Mouse (Mus musculus): ENCODE data around the gene C1qtnf7. TPM values are rescaled to one million over a fixed set of nuclear protein-coding genes. Genes with fewer than 3 reads are reported as not detected.

C1qtnf7 gene
- polyA plus RNA-seq, 1 experiment from 2014 or later: 1.3 TPM

DNA sequence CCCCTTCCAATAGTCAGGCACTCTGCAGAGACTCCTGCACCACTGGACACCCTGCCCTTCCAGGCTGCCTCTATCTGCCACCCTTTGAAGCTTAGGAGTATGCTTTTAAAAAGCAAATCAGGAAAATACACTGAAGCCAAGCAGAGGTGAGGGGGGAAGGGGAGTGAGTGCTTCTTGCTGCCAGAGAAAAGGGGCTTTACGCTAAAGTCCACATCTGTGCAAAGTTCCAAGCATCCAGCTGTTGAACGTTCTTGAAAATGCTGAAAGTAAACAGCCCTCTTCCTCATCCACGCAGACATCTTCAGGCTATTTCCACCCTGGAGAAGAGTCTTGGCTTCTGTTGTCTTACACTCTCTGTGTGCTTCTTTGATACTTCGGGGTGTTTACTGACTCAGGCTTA lies 34.6 kb downstream of the C1qtnf7 start:
- Histone ChIP-seq H3K9ac (ENCODE audit: low read depth, low read length) (no peak overlapping the region), H3K4me1 (replicated peaks; ENCODE audit: control insufficient read depth, insufficient read depth, low read length) (no peaks in the 10 kb centered on the region), H3K36me3 (ENCODE audit: control insufficient read depth, insufficient read depth, low read length) (no peaks in the 10 kb centered on the region), H3K9me3 (ENCODE audit: control insufficient read depth, low read length) (no peaks in the 10 kb centered on the region), H3K27me3 (ENCODE audit: control insufficient read depth, insufficient read depth, low read length) (no peaks in the 10 kb centered on the region), H3K27ac (ENCODE audit: low read depth, low read length) (no peak overlapping the region), H3K4me2 (replicated peaks; ENCODE audit: low read depth, low read length) (no peak overlapping the region), H3K4me3 (ENCODE audit: low read depth, low read length) (no peak overlapping the region)
- DNase-seq (ENCODE audit: low spot score): no peak
- WGBS: 77% methylated on average over 4 of the region's 4 CpGs
- no peak for ATAC-seq (ENCODE audit: low FRiP score)

DNA sequence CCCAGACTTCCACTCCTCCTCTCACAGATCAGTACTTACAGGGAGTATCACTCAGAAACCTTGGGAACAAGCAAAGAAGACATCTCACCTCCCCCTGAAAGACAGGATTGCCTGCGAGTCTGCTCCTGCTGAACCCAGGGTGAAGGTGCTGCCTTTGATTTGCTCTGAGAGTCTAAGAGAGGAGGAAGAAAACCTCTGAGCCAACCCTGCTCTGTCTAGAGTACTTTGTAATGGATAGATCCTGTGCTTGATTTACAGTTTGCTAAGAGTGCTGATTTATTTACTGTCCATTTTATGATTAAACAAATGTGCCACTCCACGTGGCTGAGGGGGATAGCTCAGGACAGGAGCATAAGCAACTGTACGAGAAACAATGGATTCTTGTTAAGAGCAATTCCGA lies 35.1 kb downstream of the C1qtnf7 start:
- no peak overlapping the region for H3K4me2 ChIP-seq (replicated peaks; ENCODE audit: low read depth, low read length)
- H3K27ac ChIP-seq (ENCODE audit: low read depth, low read length): no peak overlapping the region
- no peak overlapping the region for H3K9ac ChIP-seq (ENCODE audit: low read depth, low read length)
- no peaks in the 10 kb centered on the region for H3K36me3 ChIP-seq (ENCODE audit: control insufficient read depth, insufficient read depth, low read length)
- DNase-seq (ENCODE audit: low spot score) (no peak), ATAC-seq (ENCODE audit: low FRiP score) (no peak)
- 69% methylated on average over 4 of the region's 4 CpGs for WGBS
- H3K4me1 ChIP-seq (replicated peaks; ENCODE audit: control insufficient read depth, insufficient read depth, low read length): no peaks in the 10 kb centered on the region
- no peaks in the 10 kb centered on the region for H3K9me3 ChIP-seq (ENCODE audit: control insufficient read depth, low read length)
- no peak overlapping the region for H3K4me3 ChIP-seq (ENCODE audit: low read depth, low read length)
- H3K27me3 ChIP-seq (ENCODE audit: control insufficient read depth, insufficient read depth, low read length): no peaks in the 10 kb centered on the region

DNA sequence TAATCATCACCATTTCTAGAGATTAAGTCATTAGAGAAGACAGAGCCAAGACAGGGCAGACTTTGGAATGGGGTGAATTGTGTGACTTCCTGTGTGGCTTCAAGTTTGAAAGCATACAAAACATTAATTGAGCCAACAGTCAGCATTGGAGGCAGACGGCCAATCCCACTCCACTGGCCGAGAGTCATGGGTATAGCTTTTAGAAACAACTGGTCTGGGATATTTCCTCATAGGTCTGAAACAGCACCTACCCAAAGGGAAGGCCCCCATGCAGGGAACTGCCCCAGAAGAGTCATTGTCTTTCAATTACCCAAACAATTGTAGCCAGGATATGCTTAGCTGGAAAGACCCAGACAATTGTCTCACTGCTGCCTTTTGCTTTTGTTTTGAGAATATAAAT lies 39.5 kb downstream of the C1qtnf7 start:
- WGBS: 41% methylated on average over 2 of the region's 2 CpGs
- DNase-seq (ENCODE audit: low spot score): no peak
- Histone ChIP-seq H3K4me2 (replicated peaks; ENCODE audit: low read depth, low read length) (no peak overlapping the region), H3K27ac (ENCODE audit: low read depth, low read length) (no peak overlapping the region), H3K4me3 (ENCODE audit: low read depth, low read length) (no peak overlapping the region), H3K9me3 (ENCODE audit: control insufficient read depth, low read length) (no peaks in the 10 kb centered on the region), H3K9ac (ENCODE audit: low read depth, low read length) (no peak overlapping the region), H3K27me3 (ENCODE audit: control insufficient read depth, insufficient read depth, low read length) (no peaks in the 10 kb centered on the region), H3K36me3 (ENCODE audit: control insufficient read depth, insufficient read depth, low read length) (no peaks in the 10 kb centered on the region), H3K4me1 (replicated peaks; ENCODE audit: control insufficient read depth, insufficient read depth, low read length) (no peaks in the 10 kb centered on the region)
- no peak for ATAC-seq (ENCODE audit: low FRiP score)

DNA sequence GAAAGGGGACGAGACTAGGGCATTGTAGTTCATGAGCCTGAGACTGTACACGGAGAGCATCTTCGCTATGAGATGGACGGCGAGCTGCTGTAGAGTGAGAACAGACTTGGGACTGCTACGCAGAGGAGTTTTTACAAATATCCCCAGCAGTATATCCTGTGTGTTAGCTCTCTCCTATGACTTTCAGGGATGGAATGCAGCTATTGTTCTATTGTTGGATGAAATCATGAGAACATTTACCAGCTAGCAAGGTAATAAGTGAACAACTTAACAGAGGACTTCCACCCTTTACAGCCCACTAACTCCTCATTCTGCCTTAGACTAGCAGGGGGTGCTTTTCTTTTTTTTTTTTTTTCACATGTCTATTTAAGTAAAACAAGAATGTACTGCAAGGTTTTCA lies 40.1 kb downstream of the C1qtnf7 start:
- no peak overlapping the region for H3K27ac ChIP-seq (ENCODE audit: low read depth, low read length)
- ATAC-seq (ENCODE audit: low FRiP score): no peak
- H3K36me3 ChIP-seq (ENCODE audit: control insufficient read depth, insufficient read depth, low read length): no peaks in the 10 kb centered on the region
- H3K27me3 ChIP-seq (ENCODE audit: control insufficient read depth, insufficient read depth, low read length): no peaks in the 10 kb centered on the region
- no peak overlapping the region for H3K9ac ChIP-seq (ENCODE audit: low read depth, low read length)
- WGBS: 81% methylated on average over 6 of the region's 6 CpGs
- H3K4me3 ChIP-seq (ENCODE audit: low read depth, low read length): no peak overlapping the region
- H3K4me2 ChIP-seq (replicated peaks; ENCODE audit: low read depth, low read length): no peak overlapping the region
- DNase-seq (ENCODE audit: low spot score): no peak
- H3K9me3 ChIP-seq (ENCODE audit: control insufficient read depth, low read length): no peaks in the 10 kb centered on the region
- no peaks in the 10 kb centered on the region for H3K4me1 ChIP-seq (replicated peaks; ENCODE audit: control insufficient read depth, insufficient read depth, low read length)

DNA sequence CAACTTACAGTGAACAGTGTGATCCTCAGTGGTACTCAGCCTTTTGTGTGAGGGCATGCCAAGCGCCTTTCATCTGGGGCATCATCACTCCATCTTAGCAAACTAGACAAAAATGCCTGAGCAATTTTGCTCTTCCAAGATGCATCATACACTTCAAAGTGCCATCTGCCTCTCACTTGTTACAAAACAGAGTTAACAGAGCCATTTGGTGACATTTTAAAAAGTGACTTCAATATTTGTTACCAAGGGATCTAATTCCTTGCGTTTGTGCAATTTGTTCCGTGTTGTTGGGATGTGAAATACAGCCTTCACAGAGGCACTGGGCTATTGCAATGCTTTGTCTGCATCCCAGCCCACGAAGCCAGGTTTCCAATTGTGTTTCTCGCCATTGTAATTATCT lies 42.1 kb downstream of the C1qtnf7 start:
- ATAC-seq (ENCODE audit: low FRiP score): no peak
- no peak for DNase-seq (ENCODE audit: low spot score)
- 88% methylated on average over 5 of the region's 5 CpGs for WGBS
- no peaks in the 10 kb centered on the region for H3K9me3 ChIP-seq (ENCODE audit: control insufficient read depth, low read length)
- no peak overlapping the region for H3K4me3 ChIP-seq (ENCODE audit: low read depth, low read length)
- no peaks in the 10 kb centered on the region for H3K27me3 ChIP-seq (ENCODE audit: control insufficient read depth, insufficient read depth, low read length)
- H3K36me3 ChIP-seq (ENCODE audit: control insufficient read depth, insufficient read depth, low read length): no peaks in the 10 kb centered on the region
- H3K4me1 ChIP-seq (replicated peaks; ENCODE audit: control insufficient read depth, insufficient read depth, low read length): no peaks in the 10 kb centered on the region
- no peak overlapping the region for H3K27ac ChIP-seq (ENCODE audit: low read depth, low read length)
- no peak overlapping the region for H3K9ac ChIP-seq (ENCODE audit: low read depth, low read length)
- no peak overlapping the region for H3K4me2 ChIP-seq (replicated peaks; ENCODE audit: low read depth, low read length)

DNA sequence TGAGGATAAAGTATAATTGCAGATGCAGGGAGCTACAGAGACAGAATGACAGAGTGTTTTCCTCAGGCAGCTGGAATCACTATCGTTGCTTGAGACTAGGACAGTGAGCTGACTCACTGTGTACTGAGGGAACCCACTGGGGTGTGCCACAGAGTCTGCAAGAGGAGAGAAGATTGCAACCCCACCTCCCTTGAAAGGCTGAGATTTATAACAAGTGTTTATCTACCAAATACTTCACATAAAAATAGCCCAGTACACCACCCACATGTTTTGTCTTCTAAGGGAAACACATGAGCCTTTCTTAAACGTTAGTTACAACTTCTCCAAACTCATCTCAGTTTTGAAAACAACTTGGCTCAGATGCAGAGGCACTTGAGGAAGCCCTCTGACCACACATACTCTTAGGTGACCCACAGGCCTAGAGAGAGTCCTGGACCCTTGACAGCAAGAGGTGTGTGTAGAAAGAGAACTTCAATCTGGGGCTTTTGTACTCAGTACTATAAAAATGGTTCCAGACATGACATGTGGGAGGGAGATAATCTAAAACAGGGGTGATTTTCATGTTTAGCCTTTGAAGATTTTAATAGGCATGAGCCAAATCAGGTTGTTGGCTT lies 46.4 kb downstream of the C1qtnf7 start:
- H3K9ac ChIP-seq (ENCODE audit: low read depth, low read length): no peak overlapping the region
- no peak for DNase-seq (ENCODE audit: low spot score)
- H3K4me2 ChIP-seq (replicated peaks; ENCODE audit: low read depth, low read length): no peak overlapping the region
- no peak overlapping the region for H3K4me3 ChIP-seq (ENCODE audit: low read depth, low read length)
- no peaks in the 10 kb centered on the region for H3K36me3 ChIP-seq (ENCODE audit: control insufficient read depth, insufficient read depth, low read length)
- 59% methylated on average over 2 of the region's 2 CpGs for WGBS
- H3K4me1 ChIP-seq (replicated peaks; ENCODE audit: control insufficient read depth, insufficient read depth, low read length): no peaks in the 10 kb centered on the region
- no peaks in the 10 kb centered on the region for H3K27me3 ChIP-seq (ENCODE audit: control insufficient read depth, insufficient read depth, low read length)
- no peak overlapping the region for H3K27ac ChIP-seq (ENCODE audit: low read depth, low read length)
- no peak for ATAC-seq (ENCODE audit: low FRiP score)
- H3K9me3 ChIP-seq (ENCODE audit: control insufficient read depth, low read length): no peaks in the 10 kb centered on the region

DNA sequence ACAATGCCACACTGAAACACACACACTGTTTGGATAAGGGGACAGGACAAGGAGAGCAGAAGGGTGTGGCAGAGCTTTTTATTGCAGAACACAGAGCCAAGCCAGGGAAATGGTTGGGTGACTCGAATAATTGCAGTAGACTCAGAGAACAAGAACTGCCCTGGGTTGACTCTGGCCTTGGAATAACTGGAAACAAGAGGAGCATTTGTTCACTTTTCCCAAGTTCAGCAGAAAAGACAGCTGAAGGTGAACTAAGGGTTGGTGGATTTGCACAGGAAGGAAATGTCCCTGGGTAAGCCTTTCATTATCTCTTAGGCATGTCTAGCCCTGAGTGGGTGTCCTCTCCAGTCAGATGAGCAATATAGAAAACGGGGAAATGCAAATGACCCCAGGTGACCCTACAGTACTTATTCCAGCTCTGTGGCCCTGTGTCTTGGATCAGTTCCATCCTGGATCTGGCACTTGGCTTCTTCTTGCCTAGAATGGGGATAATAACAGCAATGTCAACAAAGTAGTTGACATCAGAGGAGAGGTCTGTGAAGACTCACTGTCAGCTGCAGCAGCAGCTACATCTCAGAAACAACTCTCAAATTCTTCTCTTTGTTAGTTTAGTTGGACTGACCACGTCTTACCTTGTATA lies 54.5 kb downstream of the C1qtnf7 start:
- DNase-seq (ENCODE audit: low spot score) (no peak), ATAC-seq (ENCODE audit: low FRiP score) (no peak)
- H3K36me3 ChIP-seq (ENCODE audit: control insufficient read depth, insufficient read depth, low read length): no peaks in the 10 kb centered on the region
- H3K4me3 ChIP-seq (ENCODE audit: low read depth, low read length): no peak overlapping the region
- H3K9me3 ChIP-seq (ENCODE audit: control insufficient read depth, low read length): no peaks in the 10 kb centered on the region
- H3K9ac ChIP-seq (ENCODE audit: low read depth, low read length): no peak overlapping the region
- H3K4me1 ChIP-seq (replicated peaks; ENCODE audit: control insufficient read depth, insufficient read depth, low read length): no peaks in the 10 kb centered on the region
- no peak overlapping the region for H3K27ac ChIP-seq (ENCODE audit: low read depth, low read length)
- H3K27me3 ChIP-seq (ENCODE audit: control insufficient read depth, insufficient read depth, low read length): no peaks in the 10 kb centered on the region
- no peak overlapping the region for H3K4me2 ChIP-seq (replicated peaks; ENCODE audit: low read depth, low read length)
- 74% methylated on average over 3 of the region's 3 CpGs for WGBS

DNA sequence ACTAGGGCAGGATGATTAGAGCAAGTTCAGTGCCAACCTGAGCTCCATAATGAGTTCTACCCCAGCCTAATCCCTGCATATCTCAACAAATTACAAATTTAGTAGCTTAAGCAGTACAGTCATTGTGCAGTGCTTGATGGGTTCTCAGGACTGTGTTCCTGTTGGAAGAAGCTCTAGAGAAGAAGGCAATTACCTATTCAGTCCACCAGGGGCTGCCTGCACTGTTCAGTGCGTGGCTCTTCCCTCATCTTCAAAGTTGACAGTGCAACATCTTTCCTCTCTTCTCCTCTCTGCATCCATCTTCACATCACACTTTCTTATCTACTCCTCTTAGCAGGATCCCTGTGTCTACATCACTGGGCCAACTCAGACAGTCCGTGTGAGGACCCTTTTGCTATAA lies 67.5 kb downstream of the C1qtnf7 start:
- DNase-seq (ENCODE audit: low spot score) (peak; percentile 25), ATAC-seq (ENCODE audit: low FRiP score) (peak; percentile 66)
- WGBS: 38% methylated on average over 2 of the region's 2 CpGs
- Histone ChIP-seq H3K4me2 (replicated peaks; ENCODE audit: low read depth, low read length) (no peak overlapping the region), H3K4me1 (replicated peaks; ENCODE audit: control insufficient read depth, insufficient read depth, low read length) (no peaks in the 10 kb centered on the region), H3K27me3 (ENCODE audit: control insufficient read depth, insufficient read depth, low read length) (no peaks in the 10 kb centered on the region), H3K9ac (ENCODE audit: low read depth, low read length) (no peak overlapping the region), H3K27ac (ENCODE audit: low read depth, low read length) (no peak overlapping the region), H3K36me3 (ENCODE audit: control insufficient read depth, insufficient read depth, low read length) (no peaks in the 10 kb centered on the region), H3K9me3 (ENCODE audit: control insufficient read depth, low read length) (no peaks in the 10 kb centered on the region), H3K4me3 (ENCODE audit: low read depth, low read length) (no peak overlapping the region)

DNA sequence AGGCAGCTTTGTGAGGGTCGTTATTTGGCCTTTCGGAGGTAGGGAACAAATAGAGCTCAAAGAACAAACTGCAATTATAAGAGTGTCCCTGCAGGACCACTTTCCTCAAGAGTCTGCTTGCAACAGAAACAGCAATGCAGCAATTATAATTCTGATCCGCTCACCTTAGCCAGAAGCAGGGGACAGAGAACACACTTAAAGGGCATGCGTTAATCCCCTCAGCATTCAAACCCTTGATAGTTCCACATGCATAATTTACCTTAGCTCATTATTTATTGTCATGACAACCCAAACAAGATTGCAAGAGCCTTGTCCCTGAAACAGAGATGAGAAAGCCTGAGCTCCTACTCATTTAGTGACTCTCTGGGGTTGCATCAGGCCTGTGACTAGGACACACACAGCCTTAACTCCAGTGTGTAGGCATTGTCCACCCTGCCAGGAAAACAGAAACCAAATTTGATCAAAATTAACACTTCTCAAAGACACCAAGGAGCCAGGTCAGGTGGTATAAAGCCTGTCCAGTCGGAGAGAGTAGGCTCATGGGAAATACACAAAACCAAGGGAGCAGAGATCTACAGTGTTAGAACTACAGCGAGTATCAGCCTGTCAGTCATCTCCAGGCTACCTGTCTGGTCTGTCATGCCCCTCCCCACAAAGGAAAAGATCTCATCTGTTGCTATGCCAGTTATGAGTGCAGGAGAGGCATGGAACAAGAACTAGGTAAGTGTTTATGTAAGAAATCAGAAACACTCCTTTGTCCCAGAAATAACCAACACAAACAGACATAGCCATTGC lies 68.2 kb downstream of the C1qtnf7 start:
- H3K4me2 ChIP-seq (replicated peaks; ENCODE audit: low read depth, low read length): no peak overlapping the region
- H3K27me3 ChIP-seq (ENCODE audit: control insufficient read depth, insufficient read depth, low read length): no peaks in the 10 kb centered on the region
- H3K36me3 ChIP-seq (ENCODE audit: control insufficient read depth, insufficient read depth, low read length): no peaks in the 10 kb centered on the region
- no peak overlapping the region for H3K27ac ChIP-seq (ENCODE audit: low read depth, low read length)
- no peak overlapping the region for H3K4me3 ChIP-seq (ENCODE audit: low read depth, low read length)
- no peak for ATAC-seq (ENCODE audit: low FRiP score)
- DNase-seq (ENCODE audit: low spot score): no peak
- WGBS: 88% methylated on average over 6 of the region's 6 CpGs
- H3K4me1 ChIP-seq (replicated peaks; ENCODE audit: control insufficient read depth, insufficient read depth, low read length): no peaks in the 10 kb centered on the region
- H3K9me3 ChIP-seq (ENCODE audit: control insufficient read depth, low read length): no peaks in the 10 kb centered on the region
- H3K9ac ChIP-seq (ENCODE audit: low read depth, low read length): no peak overlapping the region
